8 mouse cellular contexts compared by ENCODE assay signal in the genomic region with DNA sequence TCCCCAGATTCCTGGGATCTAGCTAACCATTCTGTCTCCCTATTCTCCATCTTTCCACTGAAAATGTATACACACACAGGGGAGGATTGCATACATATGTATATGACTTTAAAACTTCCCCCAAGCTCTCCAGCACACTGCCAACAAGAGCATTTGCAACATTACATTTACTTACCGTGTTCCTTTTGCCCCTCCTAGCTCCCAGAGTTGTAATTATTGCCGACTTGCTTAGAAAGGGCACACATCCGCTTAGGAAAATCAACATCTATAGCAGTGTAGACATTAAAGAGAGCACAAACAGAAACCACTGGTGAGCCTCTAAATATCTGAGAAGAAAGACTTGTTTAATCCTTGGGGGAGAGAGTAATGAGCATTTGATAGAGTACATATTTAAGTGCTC. TPM values are rescaled to one million over a fixed set of nuclear protein-coding genes. Genes with fewer than 3 reads are reported as not detected.
DNase-seq lines count a peak whose midpoint lies in the region; ATAC-seq and TF ChIP-seq lines count a peak whose summit lies in the region.

No protein-coding gene starts in this region.

- no peak for TF ChIP-seq CTCF in kidney, postnatal 0 days (IDR thresholded peaks at IDR 0.05; ENCODE audit: low read depth)

- no peak for ATAC-seq in kidney, postnatal 0 days (replicated peaks; ENCODE audit: low FRiP score, low read depth)
- ATAC-seq in embryonic facial prominence, embryonic 14.5 days (ENCODE audit: low read depth): no peak
- no peak for ATAC-seq in neural tube, embryonic 13.5 days (ENCODE audit: low read depth)

- H3K27me3 ChIP-seq in kidney, postnatal 0 days (ENCODE audit: insufficient read depth, low read length): no peaks in the 10 kb centered on the region
- no peaks in the 10 kb centered on the region for H3K27me3 ChIP-seq in embryonic facial prominence, embryonic 14.5 days (replicated peaks; ENCODE audit: control insufficient read depth, insufficient read depth, low read length)
- no peaks in the 10 kb centered on the region for H3K27me3 ChIP-seq in limb, embryonic 10.5 days (ENCODE audit: low read depth, poor library complexity, severe bottlenecking)
- H3K27me3 ChIP-seq in neural tube, embryonic 13.5 days: no peaks in the 10 kb centered on the region

- H3K4me1 ChIP-seq in kidney, postnatal 0 days (replicated peaks; ENCODE audit: insufficient read depth, low read length): 0 out of 2 replicates have a peak, but pooled peaks cover 5% of the 10 kb centered on the region
- H3K4me1 ChIP-seq in embryonic facial prominence, embryonic 14.5 days (ENCODE audit: control insufficient read depth, insufficient read depth, low read length): peaks cover 16% of the 10 kb centered on the region
- H3K4me1 ChIP-seq in limb, embryonic 10.5 days: peaks cover 28% of the 10 kb centered on the region
- H3K4me1 ChIP-seq in neural tube, embryonic 13.5 days (replicated peaks): peaks cover 24% of the 10 kb centered on the region

- H3K4me2 ChIP-seq in kidney, postnatal 0 days (ENCODE audit: low read length): peak overlapping the region; percentile 90
- peak overlapping the region; percentile 70 for H3K4me2 ChIP-seq in embryonic facial prominence, embryonic 14.5 days (ENCODE audit: low read depth, low read length)
- peak overlapping the region; percentile 73 for H3K4me2 ChIP-seq in neural tube, embryonic 13.5 days

- H3K9me3 ChIP-seq in kidney, postnatal 0 days (replicated peaks; ENCODE audit: low read length): no peaks in the 10 kb centered on the region
- no peaks in the 10 kb centered on the region for H3K9me3 ChIP-seq in embryonic facial prominence, embryonic 14.5 days (ENCODE audit: control insufficient read depth, low read length)
- H3K9me3 ChIP-seq in limb, embryonic 10.5 days (replicated peaks): no peaks in the 10 kb centered on the region
- H3K9me3 ChIP-seq in neural tube, embryonic 13.5 days: no peaks in the 10 kb centered on the region

- no peaks in the 10 kb centered on the region for H3K36me3 ChIP-seq in kidney, postnatal 0 days (ENCODE audit: insufficient read depth, low read length)
- 0 out of 2 replicates have a peak, but pooled peaks cover 4% of the 10 kb centered on the region for H3K36me3 ChIP-seq in embryonic facial prominence, embryonic 14.5 days (ENCODE audit: control insufficient read depth, insufficient read depth, low read length)
- H3K36me3 ChIP-seq in limb, embryonic 10.5 days: peaks cover 17% of the 10 kb centered on the region
- H3K36me3 ChIP-seq in neural tube, embryonic 13.5 days: peaks cover 5% of the 10 kb centered on the region; the same call in 1 of the 2 replicates

- H3K9ac ChIP-seq in kidney, postnatal 0 days (ENCODE audit: low read depth, low read length): peak overlapping the region; percentile 87; the same call in 1 of the 2 replicates
- H3K9ac ChIP-seq in embryonic facial prominence, embryonic 14.5 days (ENCODE audit: low read depth, low read length): peak overlapping the region; percentile 94
- H3K9ac ChIP-seq in neural tube, embryonic 13.5 days: peak overlapping the region; percentile 96

- 36% methylated on average over 3 of the region's 3 CpGs for WGBS in kidney, postnatal 0 days
- 35% methylated on average over 3 of the region's 3 CpGs for WGBS in embryonic facial prominence, embryonic 14.5 days
- 76% methylated on average over 3 of the region's 3 CpGs for WGBS in limb, embryonic 10.5 days
- WGBS in neural tube, embryonic 13.5 days: 75% methylated on average over 3 of the region's 3 CpGs

- 0 out of 2 replicates have a peak overlapping the region, but pooled peaks have one; percentile 96 for H3K27ac ChIP-seq in kidney, postnatal 0 days
- H3K27ac ChIP-seq in embryonic facial prominence, embryonic 14.5 days (replicated peaks; ENCODE audit: low read depth, low read length): peak overlapping the region; percentile 97
- H3K27ac ChIP-seq in limb, embryonic 10.5 days: peak overlapping the region; percentile 96
- 0 out of 2 replicates have a peak overlapping the region, but pooled peaks have one; percentile 98 for H3K27ac ChIP-seq in neural tube, embryonic 13.5 days (replicated peaks)

- no peak for DNase-seq in kidney, postnatal 0 days (ENCODE audit: low spot score)
- no peak for DNase-seq in kidney, postnatal 36 days
- no peak for DNase-seq in embryonic facial prominence, embryonic 14.5 days (ENCODE audit: low spot score)
- DNase-seq in limb, embryonic 10.5 days (ENCODE audit: low spot score): no peak
- DNase-seq in adrenal gland, postnatal 14 days: no peak
- no peak for DNase-seq in layer of hippocampus, adult 11-12 months (ENCODE audit: low spot score)
- no peak for DNase-seq in spleen, postnatal 10 days (ENCODE audit: low spot score in 2 of 2)

- peak overlapping the region; percentile 85; the same call in 1 of the 2 replicates for H3K4me3 ChIP-seq in kidney, postnatal 0 days (replicated peaks; ENCODE audit: low read depth, low read length)
- H3K4me3 ChIP-seq in embryonic facial prominence, embryonic 14.5 days (ENCODE audit: low read depth, low read length): peak overlapping the region; percentile 82
- H3K4me3 ChIP-seq in limb, embryonic 10.5 days: peak overlapping the region; percentile 77
- peak overlapping the region; percentile 85 for H3K4me3 ChIP-seq in neural tube, embryonic 13.5 days

RNA-seq across cellular contexts. Expression of gene Mettl21a, which starts 1.2 kb away (rescaled TPM):
- polyA plus RNA-seq in kidney, postnatal 0 days (2015; fragmentation: Nextera tagmentation; extraction: Ambion mirVana): 16.3 and 17.7 TPM in 2 replicates
- polyA plus RNA-seq in embryonic facial prominence, embryonic 14.5 days (2014; fragmentation: Nextera tagmentation; extraction: Ambion mirVana): 26.4 TPM in 2 replicates
- 17.7 and 21.6 TPM in 2 replicates for polyA plus RNA-seq in limb, embryonic 10.5 days (2016; fragmentation: Nextera tagmentation; extraction: Ambion mirVana)
- 15.6 and 20.4 TPM in 2 replicates for polyA plus RNA-seq in neural tube, embryonic 13.5 days (2015; fragmentation: Nextera tagmentation; extraction: Ambion mirVana)
- 8.5 and 10.6 TPM in 2 replicates for total RNA-seq in adrenal gland, postnatal 14 days (2021)
